Mouse (Mus musculus): ENCODE measurements around the gene Mecp2.
A peak's percentile ranks its signal among the peaks of the same experiment; 100 is the strongest.

Mecp2 gene

DNA sequence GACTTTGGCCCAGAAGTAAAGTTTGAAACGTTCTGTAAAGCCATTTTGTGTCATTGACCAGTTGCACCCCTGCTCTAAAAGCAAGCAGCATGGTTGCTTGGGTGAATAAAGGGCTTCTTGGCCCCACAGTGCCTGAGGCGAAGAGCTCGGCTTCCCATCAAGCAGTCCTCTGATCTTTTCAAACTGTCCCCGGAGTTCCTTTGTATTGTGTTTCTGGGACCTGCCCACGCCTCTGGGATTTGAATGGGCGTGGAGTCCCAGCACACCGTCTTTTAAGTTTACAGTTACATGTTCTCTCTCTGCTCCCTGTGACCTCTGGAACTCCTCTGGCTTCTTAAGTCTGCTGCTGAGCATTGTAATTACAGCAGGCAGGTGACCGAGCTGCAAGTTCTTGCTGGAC lies 127.1 kb downstream of the Mecp2 start:
- DNase-seq (ENCODE audit: low spot score) = no peak

DNA sequence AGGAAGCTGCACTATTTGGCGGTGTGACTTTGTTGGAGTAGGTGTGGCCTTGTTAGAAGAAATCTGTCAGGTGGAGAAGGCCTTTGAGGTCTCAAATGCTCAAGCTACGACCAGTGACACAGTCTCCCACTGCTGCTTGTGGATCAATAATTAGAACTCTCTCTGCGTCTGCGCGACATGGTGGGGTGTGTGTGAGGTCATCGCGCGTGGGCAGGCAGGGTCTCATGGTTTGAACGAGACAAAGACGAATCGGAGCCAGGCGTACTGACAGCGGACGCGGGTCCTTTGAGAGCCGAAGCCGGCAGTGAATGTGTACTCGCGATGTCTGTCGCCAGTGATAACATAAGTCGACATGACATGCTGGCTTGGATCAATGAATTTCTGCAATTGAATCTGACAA lies 128.8 kb downstream of the Mecp2 start:
- peak; percentile 63 for DNase-seq (ENCODE audit: low spot score)

DNA sequence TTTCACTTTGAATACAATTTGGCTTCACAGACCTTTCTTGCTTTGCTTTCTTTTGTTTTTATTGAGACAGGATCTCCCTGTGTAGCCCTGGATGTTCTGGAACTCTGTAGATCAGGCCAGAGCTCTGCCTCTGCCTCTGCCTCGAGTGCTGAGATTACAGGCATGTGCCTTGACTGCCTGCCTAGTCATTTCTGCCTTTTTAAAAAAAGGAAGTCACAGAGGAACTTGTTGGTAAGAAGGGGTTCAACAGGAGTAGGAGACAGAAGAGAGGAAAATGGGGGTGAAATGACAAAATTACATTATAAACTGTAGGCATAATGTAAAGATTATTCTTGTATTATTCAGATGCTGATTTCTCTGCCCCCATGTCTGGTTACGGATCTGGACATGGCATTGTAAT lies 131.5 kb downstream of the Mecp2 start:
- no peak for DNase-seq (ENCODE audit: low spot score)

DNA sequence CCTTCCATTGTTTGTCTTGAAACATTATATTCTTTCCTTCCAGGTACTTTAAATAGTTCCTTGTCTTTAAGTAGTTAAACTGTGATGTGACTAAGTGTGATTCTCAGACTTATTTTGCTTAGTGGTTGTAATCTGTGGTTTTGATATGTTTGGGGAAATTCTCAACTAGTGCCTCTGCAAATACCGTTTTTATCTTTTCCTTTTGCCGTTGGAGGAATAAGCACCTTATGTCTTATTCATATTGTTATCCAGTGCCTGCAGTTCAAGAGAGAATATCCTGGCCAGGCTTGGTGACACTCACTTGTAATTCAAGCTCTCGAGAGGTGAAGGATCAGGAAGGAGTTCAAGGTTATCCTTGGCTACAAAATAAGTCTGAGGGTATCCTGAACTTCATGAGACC lies 134.1 kb downstream of the Mecp2 start:
- DNase-seq (ENCODE audit: low spot score) = no peak

DNA sequence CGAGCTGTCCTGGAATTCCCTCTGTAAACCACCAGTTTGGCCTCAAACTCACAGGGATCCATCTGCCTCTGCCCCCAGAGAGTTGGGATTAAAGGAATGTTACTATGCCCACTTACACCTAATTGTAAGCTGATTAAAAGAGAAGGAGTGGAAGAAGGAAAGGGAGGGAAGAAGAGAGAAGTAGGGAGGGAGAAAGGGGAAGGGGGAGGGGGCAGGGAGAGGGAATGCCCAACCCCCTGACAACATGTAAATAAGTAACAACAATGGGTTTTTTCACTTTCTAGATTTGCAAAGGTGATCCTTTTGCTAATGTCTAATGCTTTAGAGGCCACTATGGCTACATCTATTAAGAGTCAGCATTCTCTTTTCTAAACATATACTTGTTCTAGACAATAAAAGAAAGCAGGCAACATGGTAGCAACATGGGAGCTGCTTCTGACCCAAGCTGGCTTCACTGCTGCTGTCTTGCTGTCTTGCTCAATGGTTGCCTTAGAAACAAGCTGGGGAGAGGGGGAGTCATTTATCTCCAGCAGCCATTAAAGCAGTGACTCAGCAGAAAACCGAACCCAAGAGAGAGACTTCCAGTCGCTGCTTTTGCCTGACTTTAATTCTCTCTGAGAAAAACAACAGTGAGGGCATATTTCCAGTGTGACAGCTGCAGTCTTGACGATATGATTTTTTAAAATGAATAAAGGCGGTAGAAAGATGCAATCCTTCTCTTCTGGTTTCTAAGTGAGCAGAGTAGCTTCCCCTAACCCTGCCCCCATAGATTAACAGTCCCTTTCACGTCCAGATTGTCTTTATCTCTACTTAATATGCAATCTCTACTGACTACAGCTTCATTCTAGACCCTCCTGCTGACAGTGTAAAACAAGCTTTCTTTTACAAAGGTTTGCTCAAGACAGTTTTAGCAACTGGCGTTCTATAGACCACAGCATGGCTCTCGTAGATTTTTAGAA lies 136.0 kb downstream of the Mecp2 start:
- peak; percentile 72 for DNase-seq (ENCODE audit: low spot score)

DNA sequence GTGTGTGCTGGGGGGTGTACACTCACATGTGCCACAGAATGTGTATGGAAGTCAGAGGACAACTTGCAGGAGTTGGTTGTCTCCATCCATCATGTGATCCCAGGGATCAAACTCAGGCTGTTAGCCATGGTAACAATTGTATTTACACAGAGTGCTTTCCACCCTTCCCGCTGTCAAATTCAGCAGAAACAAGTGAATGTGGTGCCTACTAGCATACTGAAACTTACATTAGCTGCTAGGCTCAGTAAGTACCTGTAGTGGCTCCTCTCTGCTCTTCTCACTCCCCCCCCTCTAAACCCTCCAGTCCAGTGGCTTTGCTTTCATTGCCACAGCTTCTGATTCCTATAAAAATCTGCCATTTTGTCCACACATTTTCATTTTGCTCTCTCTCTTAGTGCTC lies 157.4 kb downstream of the Mecp2 start:
- DNase-seq (ENCODE audit: low spot score) = no peak
